ENCODE assay signal across 9 mouse cellular contexts in genomic region chr6:97349355-97350138, GRCm38 (mm10).
DNase-seq lines count a peak whose midpoint lies in the region; ATAC-seq lines count a peak whose summit lies in the region.
"Had no signal": no experiment of that assay in that cellular context is flagged by ENCODE, and none has a peak within 500 bp of the region (broad histone marks: within the 10 kb centered on the region; RNA-seq: fewer than 3 reads in every experiment).

No protein-coding gene starts in this region.

- no peak for ATAC-seq in hindbrain, embryonic 16.5 days
- ATAC-seq in hindbrain, embryonic 11.5 days (ENCODE audit: low FRiP score), result no peak
- ATAC-seq in liver, embryonic 16.5 days (ENCODE audit: low read depth), result peak; percentile 14; the same call in 1 of the 2 replicates
- ATAC-seq in erythroblast, adult 5-6 weeks (replicated peaks; ENCODE audit: low FRiP score, poor library complexity, severe bottlenecking), result no peak

- no peak overlapping the region for H3K4me3 ChIP-seq in hindbrain, embryonic 16.5 days (ENCODE audit: low read length)
- no peak overlapping the region for H3K4me3 ChIP-seq in hindbrain, embryonic 11.5 days (ENCODE audit: low read depth, low read length)
- H3K4me3 ChIP-seq in liver, embryonic 16.5 days (ENCODE audit: low read depth, low read length), result no peak overlapping the region

- H3K9ac ChIP-seq in hindbrain, embryonic 16.5 days (ENCODE audit: low read depth, low read length), result no peak overlapping the region
- no peak overlapping the region for H3K9ac ChIP-seq in hindbrain, embryonic 11.5 days (ENCODE audit: low read depth, low read length)
- H3K9ac ChIP-seq in liver, embryonic 16.5 days (ENCODE audit: low read depth, low read length), result no peak overlapping the region

- peaks cover 9% of the 10 kb centered on the region for H3K4me1 ChIP-seq in hindbrain, embryonic 16.5 days (ENCODE audit: control insufficient read depth, insufficient read depth, low read depth, low read length)
- 0 out of 2 replicates have a peak, but pooled peaks cover 3% of the 10 kb centered on the region for H3K4me1 ChIP-seq in hindbrain, embryonic 11.5 days (replicated peaks; ENCODE audit: control insufficient read depth, insufficient read depth, low read length)
- peaks cover 2% of the 10 kb centered on the region for H3K4me1 ChIP-seq in liver, embryonic 16.5 days (ENCODE audit: control insufficient read depth, low read depth, low read length)

- H3K4me2 ChIP-seq in hindbrain, embryonic 16.5 days (ENCODE audit: low read length), result no peak overlapping the region
- H3K4me2 ChIP-seq in hindbrain, embryonic 11.5 days (replicated peaks; ENCODE audit: low read depth, low read length), result no peak overlapping the region
- no peak overlapping the region for H3K4me2 ChIP-seq in liver, embryonic 16.5 days (ENCODE audit: low read depth, low read length)

- peak overlapping the region; percentile 48 for H3K27ac ChIP-seq in hindbrain, embryonic 16.5 days (ENCODE audit: low read depth, low read length)
- H3K27ac ChIP-seq in hindbrain, embryonic 11.5 days (ENCODE audit: low read depth, low read length), result no peak overlapping the region
- peak overlapping the region; percentile 56; the same call in 1 of the 2 replicates for H3K27ac ChIP-seq in liver, embryonic 16.5 days (ENCODE audit: low read length)

- H3K9me3 ChIP-seq in hindbrain, embryonic 16.5 days (ENCODE audit: control insufficient read depth, low read length), result no peaks in the 10 kb centered on the region
- no peaks in the 10 kb centered on the region for H3K9me3 ChIP-seq in hindbrain, embryonic 11.5 days (ENCODE audit: control insufficient read depth, low read length)
- no peaks in the 10 kb centered on the region for H3K9me3 ChIP-seq in liver, embryonic 16.5 days (replicated peaks; ENCODE audit: control insufficient read depth, low read length)

- no peak for DNase-seq in hindbrain, embryonic 11.5 days (ENCODE audit: low spot score)
- DNase-seq in embryo, embryonic 11 days, result peak; percentile 39
- DNase-seq in heart, postnatal 4 days, result peak; percentile 33
- no peak for DNase-seq in spleen, adult 18-20 months
- DNase-seq in adipocyte (ENCODE audit: low spot score), result no peak
- DNase-seq: adrenal gland, adult 2 months had no signal

- no peaks in the 10 kb centered on the region for H3K27me3 ChIP-seq in hindbrain, embryonic 16.5 days (replicated peaks; ENCODE audit: control insufficient read depth, insufficient read depth, low read length)
- H3K27me3 ChIP-seq in hindbrain, embryonic 11.5 days (ENCODE audit: control insufficient read depth, insufficient read depth, low read length), result no peaks in the 10 kb centered on the region
- H3K27me3 ChIP-seq in liver, embryonic 16.5 days (ENCODE audit: control insufficient read depth, insufficient read depth, low read depth, low read length), result no peaks in the 10 kb centered on the region

- no peaks in the 10 kb centered on the region for H3K36me3 ChIP-seq in hindbrain, embryonic 16.5 days (ENCODE audit: control insufficient read depth, insufficient read depth, low read length)
- no peaks in the 10 kb centered on the region for H3K36me3 ChIP-seq in hindbrain, embryonic 11.5 days (ENCODE audit: control insufficient read depth, insufficient read depth, low read length)
- H3K36me3 ChIP-seq in liver, embryonic 16.5 days (ENCODE audit: control insufficient read depth, insufficient read depth), result no peaks in the 10 kb centered on the region

- whole genome bisulfite sequencing in hindbrain, embryonic 16.5 days, result 43% methylated on average over 8 of the region's 8 CpGs
- 29% methylated on average over 8 of the region's 8 CpGs for WGBS in hindbrain, embryonic 11.5 days
- WGBS in liver, embryonic 16.5 days (ENCODE audit: insufficient replicate concordance), result 24% methylated on average over 8 of the region's 8 CpGs

Comparison
In these comparisons a context has a peak if more than half of its experiments do, and no peak if none do; other contexts are left out.
1. DNase-seq: peak in embryo, embryonic 11 days (single experiment) and heart, postnatal 4 days (single experiment); none in hindbrain, embryonic 11.5 days (single experiment), spleen, adult 18-20 months (0 of 2) and adipocyte (single experiment).